Mouse (Mus musculus) gastrocnemius, adult 2 months (tissue): ENCODE results near the gene Lgi4. TPM values are rescaled to one million over a fixed set of nuclear protein-coding genes. Genes with fewer than 3 reads are reported as not detected.

ENCODE experiments used
- DNase-seq: peaks from one replicate; pipeline ENCODE4 v3.0.0; 2022
- H3K27ac ChIP-seq: fragments of 200-600 bp; 2 replicates; pipeline ENCODE4 v1.8.1; 2022; ENCODE audit warnings: mild to moderate bottlenecking
- H3K4me3 ChIP-seq: fragments of 200-600 bp; 2 replicates; pipeline ENCODE4 v1.8.1; 2022; ENCODE audit warnings: mild to moderate bottlenecking, moderate library complexity
- CTCF ChIP-seq: fragments of 200-600 bp; IDR thresholded peaks from 2 replicates; pipeline ENCODE4 v1.8.1; 2022; ENCODE audit warnings: antibody characterized with exemption, mild to moderate bottlenecking, moderate library complexity
- intact Hi-C: fragments of 180-260 bp; cut with DNase I; formaldehyde crosslinking; loops from one replicate; pipeline ENCODE4 v1.15.1; 2025
- total RNA-seq, 2 experiments: library from RNA; stranded (reverse); gene quantifications; 2 replicates each; pipeline ENCODE4 v1.2.3; 2021

Lgi4 gene
- total RNA-seq, 2 experiments from 2014 or later = 2.4 to 3.3 TPM

DNA sequence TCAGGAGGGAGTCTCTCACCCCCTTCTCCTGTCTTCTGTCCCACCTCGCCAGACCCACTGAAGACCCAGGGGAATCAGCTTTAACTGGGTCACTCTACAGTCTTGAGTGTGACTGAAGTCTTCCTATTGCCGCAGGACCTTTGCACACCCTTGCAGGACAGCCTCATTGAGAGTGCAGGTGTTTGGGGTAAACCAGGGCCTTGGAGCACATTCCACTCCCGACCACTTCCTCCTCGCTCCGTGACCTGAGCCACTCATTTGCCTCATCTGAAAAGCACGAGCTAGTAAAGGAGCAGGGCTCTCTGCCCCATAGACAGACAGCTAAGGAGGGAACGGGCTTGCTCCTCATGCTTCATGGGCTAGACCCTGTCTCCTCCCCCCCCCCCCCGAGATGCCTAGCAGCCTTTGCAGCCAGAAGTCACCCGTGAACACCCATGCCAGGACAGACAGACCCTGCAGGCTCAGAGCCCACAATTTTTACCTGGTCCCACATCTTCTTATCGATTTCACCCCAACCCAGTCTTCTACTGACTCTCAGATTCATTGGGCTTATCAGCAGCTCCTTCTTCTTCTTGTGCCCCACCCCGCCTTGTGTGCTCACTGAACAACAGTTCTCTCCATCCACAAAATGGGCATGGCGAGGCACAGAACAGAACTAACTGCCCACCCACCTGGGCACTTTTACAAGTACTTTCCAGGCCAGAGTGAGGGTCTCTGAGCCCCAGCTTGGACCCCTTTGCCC lies 18.7 kb upstream of the Lgi4 start:
- TF ChIP-seq CTCF = no peak
- DNase-seq = no peak
- intact Hi-C loops = loop anchor here (5.0 kb wide), 1 partner anchor 68 kb away; the partner anchor contains the start of genes Fam187b and Lsr
- Histone ChIP-seq H3K4me3 (peak overlapping the region; percentile 75), H3K27ac (no peak overlapping the region; the same call in 1 of the 2 replicates)

DNA sequence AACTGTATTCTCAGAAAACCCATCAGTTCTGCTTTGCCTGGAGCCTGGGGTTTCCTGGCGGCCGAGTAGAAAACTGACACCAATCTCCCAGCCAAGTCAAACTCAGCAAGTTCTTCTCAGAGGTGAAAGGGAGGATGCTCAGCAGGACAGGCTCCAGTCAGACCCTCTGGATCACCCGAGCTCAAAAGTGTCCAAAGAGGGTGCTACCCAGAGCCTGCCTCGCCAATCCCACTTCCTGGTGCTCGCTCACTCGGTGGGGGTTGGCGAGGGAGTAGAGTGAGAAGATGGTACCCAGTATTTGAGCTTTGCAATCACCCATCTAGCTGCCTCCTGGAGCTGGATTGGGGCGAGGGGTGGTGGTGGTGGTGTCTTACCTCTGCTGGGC lies 18.1 kb upstream of the Lgi4 start:
- intact Hi-C loops = loop anchor here (5.0 kb wide), 1 partner anchor 69 kb away; the partner anchor contains the start of genes Fam187b and Lsr
- DNase-seq = no peak
- TF ChIP-seq CTCF = no peak
- peak overlapping the region; percentile 83 for H3K27ac ChIP-seq
- peak overlapping the region; percentile 75 for H3K4me3 ChIP-seq

DNA sequence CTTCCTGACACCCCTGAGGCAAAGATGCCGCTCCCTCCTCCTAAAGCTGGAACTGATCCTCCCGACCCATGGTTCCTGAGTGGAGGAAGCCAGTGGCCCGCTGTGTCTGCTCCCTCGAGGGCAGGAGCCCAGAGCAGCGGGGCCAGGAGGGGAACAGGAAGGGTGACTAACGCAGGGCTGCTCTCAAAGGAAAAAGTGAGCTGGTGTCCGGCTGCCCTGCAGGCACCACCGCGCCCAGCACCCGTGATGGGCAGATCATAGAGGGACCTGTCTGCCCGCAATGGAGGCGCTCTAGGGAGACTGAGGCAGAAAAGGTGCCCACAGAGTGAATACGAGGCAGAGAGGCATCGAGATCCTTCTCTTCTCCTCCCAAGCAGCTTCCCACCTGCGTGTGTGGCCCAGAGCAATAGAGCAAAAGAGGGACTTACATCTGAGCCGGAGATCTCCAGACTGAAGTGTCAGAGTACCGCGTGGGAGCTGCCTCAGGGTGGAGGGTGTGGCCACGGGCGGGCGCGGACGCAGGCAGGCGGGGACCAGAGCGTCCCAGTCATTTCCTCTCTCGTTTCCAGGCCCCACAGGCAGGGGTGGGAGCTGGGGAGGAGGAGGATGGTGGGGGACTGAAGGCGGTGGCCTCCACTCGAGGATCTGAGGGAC lies 17.4 kb upstream of the Lgi4 start:
- Histone ChIP-seq H3K4me3 (peak overlapping the region; percentile 75), H3K27ac (peak overlapping the region; percentile 83)
- TF ChIP-seq CTCF = no peak
- DNase-seq = peak; percentile 69
- intact Hi-C loops = loop anchor here (5.0 kb wide), 1 partner anchor 69 kb away; the partner anchor contains the start of genes Fam187b and Lsr

- TF ChIP-seq CTCF = no peak
- peak within 1 kb of the TSS; percentile 83 for H3K27ac ChIP-seq
- DNase-seq = no peak
- intact Hi-C loops = loop anchor here (5.0 kb wide), 1 partner anchor 70 kb away; the partner anchor contains the start of genes Fam187b and Lsr
- peak within 1 kb of the TSS; percentile 75 for H3K4me3 ChIP-seq
These were observed 16.7 kb upstream of the Lgi4 start, which contains the start of gene Fxyd5 for GRCm38 (mm10) chr7:31042431-31042910. Gene Fxyd5, minus strand, starts transcription at chr7:31042481.

GRCm38 (mm10) chr7:31049135-31049845 lies 9.9 kb upstream of the Lgi4 start:
- intact Hi-C loops = no loop called here
- Histone ChIP-seq H3K27ac (no peak overlapping the region), H3K4me3 (no peak overlapping the region)
- DNase-seq = peak; percentile 44
- TF ChIP-seq CTCF = no peak

DNA sequence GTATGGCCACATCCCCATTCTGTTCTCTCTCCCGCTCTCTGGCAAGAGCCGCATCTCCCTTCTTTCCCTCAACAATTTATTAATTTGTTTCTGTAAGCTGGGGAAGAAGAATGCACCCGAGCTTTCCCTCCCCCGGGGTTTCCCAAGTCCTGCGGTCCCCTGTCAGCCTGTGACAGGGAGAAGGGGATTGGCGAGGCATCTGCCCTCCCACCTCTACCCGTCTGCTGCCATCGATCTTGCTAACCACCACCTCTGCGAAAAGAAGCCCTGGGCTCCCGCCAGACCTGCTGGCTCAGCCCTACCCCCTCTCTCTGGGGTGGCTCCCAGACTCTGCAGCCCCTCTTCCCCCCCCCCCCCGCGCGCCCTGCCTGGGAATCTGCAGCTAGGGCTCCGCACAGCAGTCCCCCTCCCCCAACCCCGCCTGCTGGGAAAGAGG lies 9.3 kb upstream of the Lgi4 start:
- no peak for TF ChIP-seq CTCF
- intact Hi-C loops = loop anchor here (5.0 to 10.0 kb wide), 2 partner anchors 93 to 105 kb away; partner anchors contain the start of genes Gramd1a and Usf2
- no peak overlapping the region for H3K27ac ChIP-seq
- peak; percentile 38 for DNase-seq
- no peak overlapping the region for H3K4me3 ChIP-seq

DNA sequence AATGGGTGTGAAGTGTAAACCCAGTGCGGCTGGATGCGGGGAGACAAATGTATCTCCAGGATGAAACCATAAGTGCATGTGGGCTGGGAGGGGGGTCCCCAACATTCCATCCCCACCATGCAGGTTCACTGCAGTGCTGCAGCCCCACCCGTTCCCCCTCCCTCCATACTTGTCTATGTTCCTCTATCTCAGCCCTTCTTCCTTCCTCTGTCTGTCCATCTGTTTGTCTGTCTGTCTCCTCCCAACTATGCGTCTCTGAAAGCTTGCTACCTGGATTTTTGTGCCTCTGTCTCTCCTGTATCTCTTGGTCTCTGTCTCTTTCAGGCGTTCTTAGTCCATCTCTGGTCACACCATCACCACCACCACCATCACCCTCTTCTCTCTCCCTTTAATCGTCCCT lies 8.7 kb upstream of the Lgi4 start:
- TF ChIP-seq CTCF = no peak
- intact Hi-C loops = loop anchor here (5.0 to 10.0 kb wide), 2 partner anchors 93 to 104 kb away; partner anchors contain the start of genes Gramd1a and Usf2
- no peak for DNase-seq
- H3K4me3 ChIP-seq = no peak overlapping the region
- no peak overlapping the region for H3K27ac ChIP-seq

DNA sequence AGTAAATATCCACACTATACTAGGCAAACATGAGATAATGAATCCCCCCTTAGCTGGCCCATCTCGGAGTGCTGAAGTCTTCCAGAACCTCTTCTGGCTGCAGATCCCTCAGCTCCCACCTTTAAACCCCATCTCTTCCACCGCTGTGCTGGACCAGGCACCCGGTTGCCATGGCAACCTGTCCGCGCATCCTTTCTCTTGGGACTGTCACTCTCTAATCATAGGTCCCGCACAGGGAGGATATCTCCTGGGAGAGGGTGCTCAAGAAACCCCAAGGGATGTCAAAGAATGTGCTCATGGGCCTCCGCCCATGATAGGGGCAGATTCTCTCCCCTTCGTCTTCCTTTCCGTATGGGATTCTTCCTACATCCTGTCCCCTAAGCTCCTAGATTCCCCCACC lies 8.2 kb upstream of the Lgi4 start:
- DNase-seq = no peak
- intact Hi-C loops = loop anchor here (5.0 to 10.0 kb wide), 2 partner anchors 94 to 104 kb away; partner anchors contain the start of genes Gramd1a and Usf2
- 0 out of 2 replicates have a peak overlapping the region, but pooled peaks have one; percentile 11 for H3K4me3 ChIP-seq
- H3K27ac ChIP-seq = no peak overlapping the region
- TF ChIP-seq CTCF = no peak

DNA sequence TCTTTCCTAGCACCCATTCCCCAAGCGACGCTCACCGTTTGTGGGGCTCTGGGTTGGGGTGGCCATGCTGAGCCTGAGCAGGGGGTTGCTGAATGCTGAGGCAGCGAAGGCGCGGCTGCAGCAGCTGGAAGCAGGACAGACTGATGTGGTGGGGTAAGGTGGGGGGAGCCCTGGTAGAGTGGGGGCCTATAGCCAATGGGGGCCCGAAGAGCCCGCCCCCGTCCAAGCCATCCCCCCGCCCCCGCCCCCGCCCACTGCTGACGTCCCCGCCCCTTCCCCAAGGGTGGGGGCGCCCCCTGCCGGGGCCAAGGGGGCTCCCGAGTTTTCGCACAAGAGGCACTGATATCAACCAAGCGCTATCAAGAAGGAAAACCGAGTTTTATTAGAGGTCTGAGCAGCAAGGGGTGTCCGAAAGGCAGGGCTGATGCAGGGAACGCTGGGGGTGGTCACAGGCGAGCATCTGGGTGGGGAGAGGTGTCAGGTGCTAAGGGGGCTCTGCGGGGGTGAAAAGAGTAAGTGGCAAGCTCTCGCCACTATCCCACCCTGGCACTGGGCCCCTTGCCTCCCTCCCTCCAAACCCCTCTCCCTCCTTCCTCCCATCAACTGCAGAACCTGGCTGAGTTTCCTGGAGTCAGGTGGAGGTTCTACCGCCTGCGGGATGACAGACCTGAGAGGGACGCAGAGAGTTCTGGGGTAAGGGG lies 7.7 kb upstream of the Lgi4 start, which contains the start of gene Fxyd7:
Gene Fxyd7, minus strand, starts transcription at position 147 of the 701 bp plus-strand sequence.
- Histone ChIP-seq H3K4me3 (peak within 1 kb of the TSS; percentile 75), H3K27ac (peak within 1 kb of the TSS; percentile 66)
- intact Hi-C loops = loop anchor here (5.0 to 10.0 kb wide), 2 partner anchors 94 to 103 kb away; partner anchors contain the start of genes Gramd1a and Usf2
- peak; percentile 14; the same call in 1 of the 2 replicates for TF ChIP-seq CTCF
- no peak for DNase-seq

- intact Hi-C loops = loop anchor here (5.0 to 10.0 kb wide), 2 partner anchors 95 to 103 kb away; partner anchors contain the start of genes Gramd1a and Usf2
- no peak for TF ChIP-seq CTCF
- peak overlapping the region; percentile 66 for H3K27ac ChIP-seq
- peak overlapping the region; percentile 75 for H3K4me3 ChIP-seq
- DNase-seq = no peak
These were observed 6.9 kb upstream of the Lgi4 start for GRCm38 (mm10) chr7:31052251-31052635.
